Mouse (Mus musculus): ENCODE results near the gene Tacc2. TPM values are rescaled to one million over a fixed set of nuclear protein-coding genes. Genes with fewer than 3 reads are reported as not detected.

Tacc2 gene
- polyA plus RNA-seq, 1 experiment from 2014 or later = 34.7 TPM

- ATAC-seq (ENCODE audit: insufficient number of reproducible peaks, low FRiP score, low TSS enrichment, low read depth) (no peak), DNase-seq (ENCODE audit: low spot score) (no peak)
- peaks cover 14% of the 10 kb centered on the region for H3K4me1 ChIP-seq (ENCODE audit: control insufficient read depth, insufficient read depth, low read length)
- no peak overlapping the region for H3K4me3 ChIP-seq (ENCODE audit: low read depth, low read length)
- H3K9me3 ChIP-seq (ENCODE audit: control insufficient read depth, low read length) = no peaks in the 10 kb centered on the region
- no peaks in the 10 kb centered on the region for H3K36me3 ChIP-seq (ENCODE audit: control insufficient read depth, insufficient read depth, low read length)
- H3K4me2 ChIP-seq (ENCODE audit: low read depth, severe bottlenecking) = no peak overlapping the region
- H3K9ac ChIP-seq (ENCODE audit: low read length) = no peak overlapping the region
- no peaks in the 10 kb centered on the region for H3K27me3 ChIP-seq (ENCODE audit: control insufficient read depth, insufficient read depth, low read length)
- 86% methylated on average over 5 of the region's 5 CpGs for WGBS
- H3K27ac ChIP-seq (replicated peaks; ENCODE audit: low read depth, low read length) = no peak overlapping the region
These were observed 73.4 kb downstream of the Tacc2 start for GRCm38 (mm10) chr7:130650621-130651020.

DNA sequence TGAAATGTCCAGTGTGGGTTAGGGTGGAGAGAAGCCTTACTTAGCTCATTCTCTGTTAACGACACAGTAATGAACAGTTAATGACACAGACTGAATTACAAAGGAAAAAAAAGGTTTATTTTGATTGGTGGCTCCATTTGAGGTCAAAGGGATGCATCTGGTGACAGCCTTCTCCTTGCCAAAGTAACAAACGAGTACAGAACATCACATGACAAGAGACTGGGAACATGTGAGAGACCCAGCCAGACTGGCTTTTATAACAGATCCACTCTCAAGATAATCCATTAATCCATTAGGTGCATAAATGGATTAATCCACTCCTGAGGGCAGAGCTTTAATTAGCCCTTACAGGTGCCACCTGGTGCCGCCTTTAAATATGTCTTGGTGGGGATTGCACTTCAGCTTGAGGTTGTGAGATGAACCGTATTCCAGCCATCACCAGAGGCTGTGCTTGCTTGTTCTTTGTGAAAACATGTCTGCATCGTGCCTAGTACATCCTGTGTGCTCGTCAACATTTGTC, 75.9 kb downstream of the Tacc2 start:
- H3K4me2 ChIP-seq (ENCODE audit: low read depth, severe bottlenecking) = no peak overlapping the region
- no peaks in the 10 kb centered on the region for H3K27me3 ChIP-seq (ENCODE audit: control insufficient read depth, insufficient read depth, low read length)
- no peaks in the 10 kb centered on the region for H3K9me3 ChIP-seq (ENCODE audit: control insufficient read depth, low read length)
- 74% methylated on average over 6 of the region's 6 CpGs for WGBS
- H3K9ac ChIP-seq (ENCODE audit: low read length) = no peak overlapping the region
- no peak for DNase-seq (ENCODE audit: low spot score)
- H3K27ac ChIP-seq (replicated peaks; ENCODE audit: low read depth, low read length) = no peak overlapping the region
- H3K36me3 ChIP-seq (ENCODE audit: control insufficient read depth, insufficient read depth, low read length) = no peaks in the 10 kb centered on the region
- no peak for ATAC-seq (ENCODE audit: insufficient number of reproducible peaks, low FRiP score, low TSS enrichment, low read depth)
- peaks cover 7% of the 10 kb centered on the region; the same call in 1 of the 2 replicates for H3K4me1 ChIP-seq (ENCODE audit: control insufficient read depth, insufficient read depth, low read length)
- no peak overlapping the region for H3K4me3 ChIP-seq (ENCODE audit: low read depth, low read length)

GRCm38 (mm10) chr7:130654562-130654961, 77.3 kb downstream of the Tacc2 start:
- 75% methylated on average over 2 of the region's 2 CpGs for WGBS

GRCm38 (mm10) chr7:130656965-130657364, 79.7 kb downstream of the Tacc2 start:
- Histone ChIP-seq H3K27ac (replicated peaks; ENCODE audit: low read depth, low read length) (no peak overlapping the region), H3K36me3 (ENCODE audit: control insufficient read depth, insufficient read depth, low read length) (no peaks in the 10 kb centered on the region), H3K9ac (ENCODE audit: low read length) (no peak overlapping the region), H3K9me3 (ENCODE audit: control insufficient read depth, low read length) (no peaks in the 10 kb centered on the region), H3K4me1 (ENCODE audit: control insufficient read depth, insufficient read depth, low read length) (no peaks in the 10 kb centered on the region), H3K27me3 (ENCODE audit: control insufficient read depth, insufficient read depth, low read length) (no peaks in the 10 kb centered on the region), H3K4me3 (ENCODE audit: low read depth, low read length) (no peak overlapping the region), H3K4me2 (ENCODE audit: low read depth, severe bottlenecking) (no peak overlapping the region)
- DNase-seq (ENCODE audit: low spot score) = no peak
- no peak for ATAC-seq (ENCODE audit: insufficient number of reproducible peaks, low FRiP score, low TSS enrichment, low read depth)
- 91% methylated on average over 8 of the region's 8 CpGs for WGBS

More at GRCm38 (mm10) chr7:130654562-130654961, 77.3 kb downstream of the Tacc2 start:
- H3K9ac ChIP-seq (ENCODE audit: low read length) = no peak overlapping the region
- no peak overlapping the region for H3K4me3 ChIP-seq (ENCODE audit: low read depth, low read length)
- no peaks in the 10 kb centered on the region for H3K9me3 ChIP-seq (ENCODE audit: control insufficient read depth, low read length)
- no peaks in the 10 kb centered on the region for H3K36me3 ChIP-seq (ENCODE audit: control insufficient read depth, insufficient read depth, low read length)
- H3K4me2 ChIP-seq (ENCODE audit: low read depth, severe bottlenecking) = no peak overlapping the region
- no peaks in the 10 kb centered on the region for H3K27me3 ChIP-seq (ENCODE audit: control insufficient read depth, insufficient read depth, low read length)
- no peak for ATAC-seq (ENCODE audit: insufficient number of reproducible peaks, low FRiP score, low TSS enrichment, low read depth)
- no peak overlapping the region for H3K27ac ChIP-seq (replicated peaks; ENCODE audit: low read depth, low read length)
- no peak for DNase-seq (ENCODE audit: low spot score)
- H3K4me1 ChIP-seq (ENCODE audit: control insufficient read depth, insufficient read depth, low read length) = 0 out of 2 replicates have a peak, but pooled peaks cover 3% of the 10 kb centered on the region

DNA sequence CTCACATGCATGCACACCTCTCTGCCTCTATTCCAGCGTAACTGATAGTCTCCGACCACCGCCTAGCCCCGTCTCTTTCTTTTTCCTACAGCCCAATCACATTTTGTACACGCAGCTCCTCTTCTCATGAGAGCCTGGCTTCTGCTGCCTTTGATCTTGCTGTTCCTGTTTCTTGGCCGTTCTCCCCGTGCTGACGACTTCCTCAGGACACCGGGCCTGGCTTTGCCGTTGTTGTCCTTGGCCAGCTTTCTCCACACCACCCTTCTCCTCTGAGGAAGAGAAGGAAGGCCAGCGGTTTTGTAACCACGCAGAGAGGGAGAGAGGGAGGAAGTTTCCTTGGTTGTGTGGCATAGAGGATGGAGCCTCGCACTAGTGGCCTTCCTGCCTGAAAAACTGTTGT, 80.5 kb downstream of the Tacc2 start:
- no peaks in the 10 kb centered on the region for H3K9me3 ChIP-seq (ENCODE audit: control insufficient read depth, low read length)
- no peaks in the 10 kb centered on the region for H3K27me3 ChIP-seq (ENCODE audit: control insufficient read depth, insufficient read depth, low read length)
- DNase-seq (ENCODE audit: low spot score) (no peak), ATAC-seq (ENCODE audit: insufficient number of reproducible peaks, low FRiP score, low TSS enrichment, low read depth) (no peak)
- H3K27ac ChIP-seq (replicated peaks; ENCODE audit: low read depth, low read length) = no peak overlapping the region
- H3K4me1 ChIP-seq (ENCODE audit: control insufficient read depth, insufficient read depth, low read length) = 0 out of 2 replicates have a peak, but pooled peaks cover 2% of the 10 kb centered on the region
- H3K4me2 ChIP-seq (ENCODE audit: low read depth, severe bottlenecking) = no peak overlapping the region
- WGBS = 67% methylated on average over 13 of the region's 13 CpGs
- no peaks in the 10 kb centered on the region for H3K36me3 ChIP-seq (ENCODE audit: control insufficient read depth, insufficient read depth, low read length)
- H3K4me3 ChIP-seq (ENCODE audit: low read depth, low read length) = no peak overlapping the region
- no peak overlapping the region for H3K9ac ChIP-seq (ENCODE audit: low read length)

- H3K27me3 ChIP-seq (ENCODE audit: control insufficient read depth, insufficient read depth, low read length) = no peaks in the 10 kb centered on the region
- H3K27ac ChIP-seq (replicated peaks; ENCODE audit: low read depth, low read length) = no peak overlapping the region
- no peaks in the 10 kb centered on the region for H3K9me3 ChIP-seq (ENCODE audit: control insufficient read depth, low read length)
- ATAC-seq (ENCODE audit: insufficient number of reproducible peaks, low FRiP score, low TSS enrichment, low read depth) (no peak), DNase-seq (ENCODE audit: low spot score) (no peak)
- no peaks in the 10 kb centered on the region for H3K36me3 ChIP-seq (ENCODE audit: control insufficient read depth, insufficient read depth, low read length)
- H3K4me1 ChIP-seq (ENCODE audit: control insufficient read depth, insufficient read depth, low read length) = 0 out of 2 replicates have a peak, but pooled peaks cover 2% of the 10 kb centered on the region
- H3K4me3 ChIP-seq (ENCODE audit: low read depth, low read length) = no peak overlapping the region
- H3K9ac ChIP-seq (ENCODE audit: low read length) = no peak overlapping the region
- no peak overlapping the region for H3K4me2 ChIP-seq (ENCODE audit: low read depth, severe bottlenecking)
- WGBS = 94% methylated on average over 5 of the region's 5 CpGs
These were observed 81.9 kb downstream of the Tacc2 start for GRCm38 (mm10) chr7:130659129-130659528.

GRCm38 (mm10) chr7:130662250-130662649, 85.0 kb downstream of the Tacc2 start:
- ATAC-seq (ENCODE audit: insufficient number of reproducible peaks, low FRiP score, low TSS enrichment, low read depth) = no peak
- Histone ChIP-seq H3K4me1 (ENCODE audit: control insufficient read depth, insufficient read depth, low read length) (0 out of 2 replicates have a peak, but pooled peaks cover 2% of the 10 kb centered on the region), H3K9me3 (ENCODE audit: control insufficient read depth, low read length) (no peaks in the 10 kb centered on the region), H3K4me3 (ENCODE audit: low read depth, low read length) (no peak overlapping the region), H3K9ac (ENCODE audit: low read length) (no peak overlapping the region), H3K4me2 (ENCODE audit: low read depth, severe bottlenecking) (no peak overlapping the region), H3K36me3 (ENCODE audit: control insufficient read depth, insufficient read depth, low read length) (no peaks in the 10 kb centered on the region), H3K27me3 (ENCODE audit: control insufficient read depth, insufficient read depth, low read length) (no peaks in the 10 kb centered on the region), H3K27ac (replicated peaks; ENCODE audit: low read depth, low read length) (0 out of 2 replicates have a peak overlapping the region, but pooled peaks have one; percentile 16)
- DNase-seq (ENCODE audit: low spot score) = no peak
- 68% methylated on average over 5 of the region's 5 CpGs for WGBS

GRCm38 (mm10) chr7:130662869-130663268, 85.6 kb downstream of the Tacc2 start:
- H3K27ac ChIP-seq (replicated peaks; ENCODE audit: low read depth, low read length) = no peak overlapping the region
- H3K4me1 ChIP-seq (ENCODE audit: control insufficient read depth, insufficient read depth, low read length) = 0 out of 2 replicates have a peak, but pooled peaks cover 2% of the 10 kb centered on the region
- 65% methylated on average over 4 of the region's 4 CpGs for WGBS

GRCm38 (mm10) chr7:130664037-130664436, 86.8 kb downstream of the Tacc2 start:
- Histone ChIP-seq H3K9me3 (ENCODE audit: control insufficient read depth, low read length) (no peaks in the 10 kb centered on the region), H3K36me3 (ENCODE audit: control insufficient read depth, insufficient read depth, low read length) (no peaks in the 10 kb centered on the region), H3K27ac (replicated peaks; ENCODE audit: low read depth, low read length) (no peak overlapping the region), H3K4me1 (ENCODE audit: control insufficient read depth, insufficient read depth, low read length) (0 out of 2 replicates have a peak, but pooled peaks cover 7% of the 10 kb centered on the region), H3K9ac (ENCODE audit: low read length) (no peak overlapping the region), H3K4me3 (ENCODE audit: low read depth, low read length) (no peak overlapping the region), H3K27me3 (ENCODE audit: control insufficient read depth, insufficient read depth, low read length) (no peaks in the 10 kb centered on the region), H3K4me2 (ENCODE audit: low read depth, severe bottlenecking) (no peak overlapping the region)
- 93% methylated on average over 5 of the region's 5 CpGs for WGBS
- ATAC-seq (ENCODE audit: insufficient number of reproducible peaks, low FRiP score, low TSS enrichment, low read depth) (no peak), DNase-seq (ENCODE audit: low spot score) (no peak)

More at GRCm38 (mm10) chr7:130662869-130663268, 85.6 kb downstream of the Tacc2 start:
- Histone ChIP-seq H3K27me3 (ENCODE audit: control insufficient read depth, insufficient read depth, low read length) (no peaks in the 10 kb centered on the region), H3K9ac (ENCODE audit: low read length) (no peak overlapping the region), H3K4me2 (ENCODE audit: low read depth, severe bottlenecking) (no peak overlapping the region), H3K9me3 (ENCODE audit: control insufficient read depth, low read length) (no peaks in the 10 kb centered on the region), H3K4me3 (ENCODE audit: low read depth, low read length) (no peak overlapping the region), H3K36me3 (ENCODE audit: control insufficient read depth, insufficient read depth, low read length) (no peaks in the 10 kb centered on the region)
- ATAC-seq (ENCODE audit: insufficient number of reproducible peaks, low FRiP score, low TSS enrichment, low read depth) = no peak
- DNase-seq (ENCODE audit: low spot score) = no peak
